Mouse (Mus musculus): ENCODE measurements at regions not wholly inside any gene's neighbourhood (a gene's known extent, or its start where the extent isn't known, plus 50 kb on each side); places are given as distances from the start of the nearest gene placed in this dataset.

- TF ChIP-seq CTCF (IDR thresholded peaks at IDR 0.05; ENCODE audit: low read depth) (no peak), EP300 (IDR thresholded peaks at IDR 0.05; ENCODE audit: low read depth) (no peak)
These were observed 94.0 kb upstream of the A230072I06Rik start for GRCm38 (mm10) chr8:12184666-12185065.
